Mouse (Mus musculus) cerebellum, postnatal 10 days (tissue): Measurements from ENCODE around the gene Grip1.

Experiments used
- DNase-seq, 2 experiments: peaks; one replicate each; pipeline ENCODE4 v3.0.0; 2021; ENCODE audit warnings: mixed read lengths in 2 of 2

Gene Grip1

DNA sequence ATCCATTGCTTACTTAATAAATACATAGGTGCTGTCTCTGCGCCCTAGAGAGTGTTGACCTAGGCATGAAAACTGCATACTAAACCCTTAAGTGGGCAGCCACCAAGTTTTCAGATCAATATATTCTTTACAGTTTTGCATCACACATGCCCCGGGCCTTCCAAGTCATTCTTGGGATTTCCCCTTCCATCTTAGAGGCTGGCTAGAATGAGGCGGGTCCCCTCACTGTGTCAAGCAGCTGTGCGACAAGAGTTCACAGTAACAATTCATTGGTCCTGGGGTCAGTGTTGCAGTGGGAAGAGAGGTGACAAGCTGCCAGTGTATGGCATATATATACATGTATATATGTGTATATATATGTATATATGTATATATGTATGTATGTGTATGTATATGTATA lies 388.4 kb downstream of the Grip1 start:
- DNase-seq: no peak

- DNase-seq: no peak
Observed at GRCm38 (mm10) chr10:119845705-119846410, 392.2 kb downstream of the Grip1 start.

- no peak for DNase-seq
Observed at GRCm38 (mm10) chr10:119851594-119851993, 398.0 kb downstream of the Grip1 start.

DNA sequence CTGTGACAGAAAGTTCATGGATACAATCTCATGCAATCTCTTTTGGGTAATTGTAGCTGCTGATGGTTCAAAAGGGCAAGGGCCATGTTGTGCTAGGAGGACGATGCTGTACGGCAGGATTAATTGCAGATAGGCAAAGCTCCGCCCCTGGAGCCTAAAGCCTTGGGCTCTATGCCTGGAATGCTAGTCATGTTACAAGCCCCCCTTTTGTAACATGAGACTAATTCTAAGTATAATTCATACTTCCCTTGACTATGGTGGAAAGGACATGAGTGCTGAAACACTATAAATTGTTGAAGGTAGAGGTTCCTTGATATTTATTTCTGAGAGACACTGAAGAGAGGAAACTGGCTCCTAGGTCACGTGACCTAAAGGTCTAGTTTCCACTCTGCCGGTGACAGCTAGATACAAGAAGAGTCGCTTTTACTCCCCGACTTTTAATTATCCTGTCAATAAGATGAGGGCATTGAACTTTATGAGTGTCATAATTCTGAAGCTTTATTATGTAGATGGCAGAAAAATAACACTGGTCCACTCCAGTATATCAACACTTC lies 399.0 kb downstream of the Grip1 start:
- DNase-seq: no peak

- peak; percentile 78 to 79 for DNase-seq
Observed at GRCm38 (mm10) chr10:119867726-119868125, 414.1 kb downstream of the Grip1 start.

DNA sequence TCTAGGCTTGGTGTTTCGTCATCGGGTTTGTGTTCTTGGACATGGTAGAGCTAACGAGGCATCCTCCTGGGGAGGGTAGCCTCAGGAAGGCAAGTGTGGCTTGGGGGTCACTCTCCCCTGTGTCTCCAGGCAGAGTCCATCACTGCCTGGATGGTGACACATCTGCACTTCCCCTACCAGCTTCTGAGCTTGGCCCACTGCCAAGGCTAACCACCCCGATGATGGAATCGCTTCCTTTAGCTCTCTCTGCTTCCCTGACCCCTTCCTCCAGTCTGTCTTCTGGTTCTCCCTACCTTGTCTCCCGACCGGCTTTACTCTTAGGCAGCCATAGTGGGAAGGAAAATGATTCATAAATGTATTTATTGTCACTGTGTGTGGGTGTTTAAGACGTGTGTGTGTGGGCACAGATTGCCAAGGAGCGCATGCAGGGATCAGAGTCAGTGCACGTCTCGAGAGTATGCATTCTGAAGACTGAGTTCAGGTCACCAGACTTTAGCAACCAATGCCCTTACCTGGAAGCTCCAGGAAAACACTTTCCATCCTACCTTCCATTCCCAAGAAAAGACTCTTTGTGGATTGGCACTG lies 415.5 kb downstream of the Grip1 start:
- peak; percentile 26 to 28 for DNase-seq

- no peak for DNase-seq
Observed at GRCm38 (mm10) chr10:119876721-119877120, 423.1 kb downstream of the Grip1 start.

GRCm38 (mm10) chr10:119878331-119878730 lies 424.7 kb downstream of the Grip1 start:
- DNase-seq: no peak

DNA sequence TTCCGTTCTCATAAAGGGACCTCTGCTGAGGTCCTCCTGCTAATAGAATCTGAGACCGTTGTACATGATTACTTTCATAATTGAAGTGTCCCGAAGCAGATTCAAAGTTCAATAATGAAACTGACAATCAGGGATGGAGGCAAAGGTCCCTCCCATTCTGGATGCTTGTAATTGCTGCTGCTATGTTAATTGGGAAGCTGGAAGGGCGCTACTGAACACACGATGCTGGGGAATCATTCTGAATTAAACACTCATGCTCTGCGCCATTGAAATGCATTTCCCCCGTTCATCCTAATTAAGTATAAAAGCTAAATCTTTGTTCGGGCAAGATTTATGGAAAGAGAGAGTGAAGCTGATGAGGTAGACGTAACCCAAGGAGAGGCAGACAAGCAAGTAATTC lies 431.0 kb downstream of the Grip1 start:
- no peak for DNase-seq

- DNase-seq: peak; percentile 46 to 65
Observed at GRCm38 (mm10) chr10:119885563-119885962, 431.9 kb downstream of the Grip1 start.

DNA sequence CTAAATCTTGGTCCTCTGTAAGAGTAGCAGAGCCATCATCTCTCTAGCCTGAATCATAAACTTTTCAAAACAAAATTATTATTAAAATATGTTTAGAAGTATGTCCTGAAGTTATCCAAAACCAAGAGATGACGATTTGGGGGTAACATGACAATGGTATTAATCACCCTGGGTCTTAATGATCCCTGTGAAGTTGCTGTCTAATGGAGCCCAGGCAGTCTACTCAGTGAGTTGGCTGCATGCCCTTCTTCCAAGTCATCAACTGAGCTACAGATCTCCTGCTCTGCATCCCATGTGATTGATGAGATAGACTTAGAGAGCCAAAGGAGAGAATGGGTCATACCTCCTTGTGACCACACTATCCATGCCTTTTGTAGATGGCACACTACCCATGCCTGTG lies 433.1 kb downstream of the Grip1 start:
- no peak for DNase-seq

GRCm38 (mm10) chr10:119902754-119903153 lies 449.1 kb downstream of the Grip1 start:
- peak in 1 of 2 experiments; percentile 14 for DNase-seq

DNA sequence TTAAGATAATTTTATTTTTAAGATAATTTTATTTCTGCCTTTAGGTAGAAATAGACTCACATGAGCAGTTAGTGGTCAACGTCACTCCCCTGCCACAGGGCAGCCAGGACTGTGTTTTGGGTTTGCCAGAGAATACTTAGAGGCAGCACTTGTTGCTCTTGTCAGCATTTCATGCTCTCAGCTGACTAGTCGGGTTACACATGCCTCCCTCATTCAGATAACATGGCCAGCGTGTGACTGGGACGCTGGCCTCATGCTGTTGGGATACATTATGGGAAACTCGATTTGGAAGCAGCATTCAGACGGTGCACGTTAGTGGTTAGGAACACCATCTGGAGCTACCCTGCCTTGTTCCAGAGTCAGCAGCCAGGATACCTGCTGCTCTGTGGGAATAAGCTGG lies 453.2 kb downstream of the Grip1 start:
- DNase-seq: peak in 1 of 2 experiments; percentile 24

DNA sequence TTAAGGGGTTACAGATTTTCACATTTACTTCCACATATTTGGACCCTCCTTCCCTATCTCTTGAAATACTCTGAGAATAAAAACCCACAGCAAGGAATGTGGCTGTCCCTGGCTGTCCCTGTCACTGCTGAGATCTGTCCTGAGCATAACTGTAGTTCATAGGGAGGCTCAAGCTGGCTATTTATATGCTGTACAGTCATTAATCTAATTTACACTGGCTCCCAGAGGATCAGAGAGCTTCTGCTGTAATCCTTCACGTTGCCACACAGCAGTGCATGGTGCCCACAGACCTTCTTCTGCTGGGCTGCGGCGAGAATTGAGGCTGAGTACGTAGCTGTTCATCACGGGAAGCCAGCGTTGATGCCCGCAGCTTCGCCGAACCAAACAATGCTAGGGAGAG lies 464.4 kb downstream of the Grip1 start:
- DNase-seq: peak in 1 of 2 experiments; percentile 13

DNA sequence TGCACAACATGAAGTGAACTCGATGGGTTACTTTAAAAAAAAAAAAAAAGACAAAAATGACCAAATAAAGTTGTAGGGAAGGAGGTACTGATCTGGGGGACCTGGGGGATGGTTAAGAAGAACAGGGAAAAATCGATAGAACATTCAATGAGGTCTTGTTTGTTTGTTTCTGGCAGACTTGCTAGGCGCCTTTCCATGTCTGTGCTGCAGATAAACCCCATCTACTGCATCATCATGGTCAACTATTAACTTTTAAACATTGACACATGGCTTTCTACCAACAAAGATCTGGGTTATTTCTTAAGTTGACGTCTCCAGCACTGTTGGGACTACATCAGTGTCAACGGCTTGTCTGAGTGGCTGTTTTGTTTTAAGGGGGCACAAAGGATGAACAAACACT lies 474.3 kb downstream of the Grip1 start:
- no peak for DNase-seq

DNA sequence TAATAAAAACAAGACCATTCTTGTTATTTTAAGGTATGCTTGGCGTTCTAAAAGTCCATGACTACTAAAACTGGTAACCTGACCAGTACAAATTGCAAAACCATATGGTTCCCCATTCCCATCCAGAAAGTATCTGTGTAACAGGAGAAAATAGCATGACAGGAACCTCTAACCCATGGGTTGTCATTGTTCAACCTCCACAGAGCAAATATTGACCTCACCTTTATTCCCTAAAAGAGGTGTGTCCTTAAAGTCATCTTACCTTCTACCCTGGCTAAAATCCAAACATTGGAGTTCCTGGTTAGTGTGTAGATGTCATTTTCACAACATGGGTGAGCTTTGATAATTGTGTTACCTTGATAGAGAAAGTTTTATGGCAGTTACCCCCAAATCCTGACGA lies 475.3 kb downstream of the Grip1 start:
- no peak for DNase-seq

GRCm38 (mm10) chr10:119932794-119933193 lies 479.2 kb downstream of the Grip1 start:
- no peak for DNase-seq

DNA sequence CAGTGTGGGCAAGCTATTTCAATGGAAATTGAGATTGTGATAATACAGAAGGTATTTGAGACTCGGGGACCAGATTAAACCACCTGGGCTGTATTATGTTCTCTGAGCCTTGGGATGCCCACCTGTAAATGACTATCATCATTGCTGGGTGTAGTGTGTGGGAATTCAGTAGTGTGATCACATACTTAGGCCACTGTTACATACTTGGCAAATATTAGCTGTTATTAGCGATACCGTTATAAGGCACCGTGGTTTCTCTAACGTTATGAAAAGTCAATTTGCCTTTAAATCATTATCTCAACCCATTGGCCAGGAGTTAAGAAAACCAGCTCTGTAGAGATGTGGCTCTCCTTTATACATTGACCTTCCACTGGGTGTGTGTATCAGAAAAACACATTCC lies 479.7 kb downstream of the Grip1 start:
- DNase-seq: no peak

DNA sequence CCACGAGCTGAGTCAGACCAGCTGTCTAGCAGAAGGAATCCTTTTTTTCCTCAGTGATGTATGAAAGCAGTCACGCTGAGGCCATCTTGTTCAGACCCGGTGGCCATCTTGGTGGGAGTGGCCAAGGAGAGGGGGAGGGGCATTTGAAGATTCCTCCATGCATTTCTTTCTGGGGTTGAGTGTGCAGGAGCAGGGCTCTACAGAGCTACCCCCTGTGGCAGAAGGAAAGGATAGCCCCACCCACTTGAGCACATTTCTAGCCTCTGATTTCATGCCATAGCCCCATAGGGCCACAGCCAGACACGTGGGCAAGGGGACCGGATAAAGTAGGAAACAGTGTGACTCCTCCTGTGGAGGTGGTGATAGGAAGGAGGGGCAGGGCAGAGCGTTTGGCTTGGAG lies 481.6 kb downstream of the Grip1 start:
- no peak for DNase-seq

DNA sequence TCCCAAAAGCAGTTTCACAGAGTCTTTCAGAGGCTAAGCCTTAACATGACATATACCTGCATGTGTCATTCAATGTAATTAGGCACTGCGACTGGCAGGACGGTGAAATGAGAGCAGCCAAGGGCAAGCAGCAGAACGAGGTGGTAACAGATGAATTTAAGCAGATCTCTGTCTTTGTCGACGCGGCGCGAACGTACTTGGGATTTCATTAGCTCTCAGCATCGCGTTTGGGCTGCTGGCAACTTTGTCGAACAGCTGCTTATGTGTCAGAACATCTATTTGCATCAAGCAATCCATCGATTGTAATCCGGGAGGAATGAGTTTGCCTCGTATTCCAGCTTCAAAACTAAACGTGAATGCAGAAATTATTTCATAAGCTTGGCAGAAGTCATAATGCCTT lies 483.9 kb downstream of the Grip1 start:
- DNase-seq: no peak

DNA sequence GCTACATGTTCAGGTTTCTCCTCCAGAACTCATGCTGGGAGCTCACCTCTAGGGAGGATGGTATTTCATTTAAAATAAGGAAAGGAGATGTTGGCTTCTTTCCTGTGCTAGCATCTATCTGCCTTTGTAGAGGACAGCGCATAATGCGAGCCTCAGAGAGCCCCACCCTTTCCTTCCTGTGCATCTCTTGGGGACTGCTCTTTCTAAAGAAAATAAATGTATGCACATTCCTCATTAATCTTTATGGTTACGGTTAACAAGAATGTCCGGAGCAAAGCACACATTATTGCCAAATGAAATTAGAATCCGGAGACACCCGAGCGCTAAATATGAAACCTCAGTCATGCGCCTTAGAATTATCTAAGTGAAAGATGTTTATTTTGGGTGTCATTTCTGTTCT lies 490.3 kb downstream of the Grip1 start:
- DNase-seq: no peak

- peak; percentile 20 to 33 for DNase-seq
Observed at GRCm38 (mm10) chr10:119951460-119951859, 497.8 kb downstream of the Grip1 start.

DNA sequence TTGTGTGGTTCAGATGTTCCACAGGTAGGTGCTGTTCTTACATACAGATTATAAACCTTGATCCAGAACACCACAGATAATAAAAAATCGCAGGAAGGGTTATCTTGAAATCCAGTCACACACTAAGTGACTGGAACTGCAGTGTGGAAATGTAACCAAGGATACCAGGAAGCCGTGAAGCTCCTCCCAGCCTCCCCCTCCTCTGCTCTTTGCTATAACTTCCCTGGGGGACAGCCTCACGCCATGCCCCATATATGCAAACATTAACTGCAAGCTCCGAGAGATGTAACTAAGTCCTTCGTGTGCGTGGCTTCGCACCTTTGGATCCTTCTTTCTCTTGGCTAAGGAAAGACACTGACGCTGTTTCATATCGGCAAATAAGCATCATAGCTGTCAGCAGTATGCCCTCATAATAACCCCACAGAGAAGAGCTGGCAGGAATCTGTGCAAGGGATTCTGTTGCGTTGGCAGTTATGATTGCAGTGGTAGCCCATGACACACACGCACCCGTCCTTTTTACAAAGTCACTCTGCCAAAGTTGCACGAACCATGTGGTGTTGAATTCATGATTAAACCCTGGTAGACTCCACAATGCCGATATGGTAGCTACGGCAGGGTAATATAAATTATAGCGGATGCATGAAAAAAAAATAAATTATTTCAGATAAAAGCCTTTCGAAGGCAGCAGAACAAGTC lies 503.8 kb downstream of the Grip1 start:
- peak; percentile 34 to 44 for DNase-seq

DNA sequence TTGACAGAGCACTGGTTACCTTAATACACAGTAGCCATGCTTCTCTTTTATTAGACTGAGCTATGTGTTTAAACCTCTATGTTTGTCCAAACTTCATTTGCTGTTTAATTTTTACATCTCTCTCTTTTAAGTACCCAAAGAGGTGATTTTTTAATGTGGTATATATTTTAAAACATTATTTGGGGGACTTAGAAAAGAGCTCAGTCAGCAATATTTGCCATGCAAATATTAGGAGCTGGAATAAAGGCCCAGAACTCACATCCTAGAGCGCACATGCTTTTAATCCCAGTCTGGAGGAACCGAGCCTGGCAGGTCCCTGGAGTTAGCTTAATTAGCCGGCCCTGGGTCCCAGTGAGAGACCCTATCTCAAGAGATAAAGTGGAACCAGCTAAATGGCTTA lies 507.3 kb downstream of the Grip1 start:
- DNase-seq: no peak
